Mouse (Mus musculus) intestine, embryonic 15.5 days (tissue): Measurements from ENCODE around the gene Fmod. TPM values are rescaled to one million over a fixed set of nuclear protein-coding genes. Genes with fewer than 3 reads are reported as not detected.

ENCODE experiments used
- ATAC-seq: fragments of 200-750 bp; cut with Nextera tagmentation; 2 replicates; pipeline ENCODE4 v1.8.0; 2017; ENCODE audit warnings: moderate TSS enrichment, moderate library complexity
- H3K27ac ChIP-seq: fragments of 300-500 bp; sonication (generic); 2 replicates; pipeline ENCODE4 v1.5.1; 2015; ENCODE audit warnings: mild to moderate bottlenecking, inconsistent platforms
- H3K27me3 ChIP-seq: fragments of 300-500 bp; sonication (generic); replicated peaks from 2 replicates; pipeline ENCODE4 v1.6.1; 2015; ENCODE audit warnings: inconsistent platforms
- H3K36me3 ChIP-seq: fragments of 300-500 bp; sonication (generic); 2 replicates; pipeline ENCODE4 v1.6.1; 2015; ENCODE audit warnings: inconsistent platforms
- H3K4me1 ChIP-seq: fragments of 300-500 bp; sonication (generic); replicated peaks from 2 replicates; pipeline ENCODE4 v1.6.1; 2015; ENCODE audit warnings: inconsistent platforms
- H3K4me2 ChIP-seq: fragments of 300-500 bp; sonication (generic); replicated peaks from 2 replicates; pipeline ENCODE4 v1.6.1; 2015; ENCODE audit warnings: mild to moderate bottlenecking, inconsistent platforms
- H3K4me3 ChIP-seq: fragments of 300-500 bp; sonication (generic); replicated peaks from 2 replicates; pipeline ENCODE4 v1.5.1; 2015; ENCODE audit warnings: inconsistent platforms
- H3K9ac ChIP-seq: fragments of 300-500 bp; sonication (generic); 2 replicates; pipeline ENCODE4 v1.6.1; 2015; ENCODE audit warnings: inconsistent platforms
- H3K9me3 ChIP-seq: fragments of 300-500 bp; sonication (generic); 2 replicates; pipeline ENCODE4 v1.6.1; 2016; ENCODE audit warnings: inconsistent platforms
- WGBS: fragments of 180-500 bp; shearing (Covaris S2); methylation state at CpG from one replicate; pipeline ENCODE4 v1.1.7; 2015; 5-methylcytosine and 5-hydroxymethylcytosine counted together
- polyA plus RNA-seq: library from polyadenylated mRNA; unstranded; fragments of >200 nt; fragmentation: Nextera tagmentation; extraction: Ambion mirVana; gene quantifications from 2 replicates; pipeline ENCODE4 v1.2.1, GENCODE M21; 2015

The Fmod gene
- polyA plus RNA-seq, 1 experiment from 2014 or later = 9.2 TPM

GRCm38 (mm10) chr1:134041900-134042299 lies 4.8 kb downstream of the Fmod start:
- ATAC-seq = no peak
- Histone ChIP-seq H3K4me2 (no peak overlapping the region), H3K36me3 (no peaks in the 10 kb centered on the region), H3K27me3 (no peaks in the 10 kb centered on the region), H3K9me3 (no peaks in the 10 kb centered on the region), H3K4me3 (no peak overlapping the region), H3K4me1 (peaks cover 6% of the 10 kb centered on the region), H3K9ac (no peak overlapping the region), H3K27ac (no peak overlapping the region)
- 65% methylated on average over 2 of the region's 2 CpGs for WGBS

GRCm38 (mm10) chr1:134042341-134042740 lies 5.3 kb downstream of the Fmod start:
- no peak for ATAC-seq
- whole genome bisulfite sequencing = 50% methylated on average over 1 of the region's 1 CpGs
- H3K27me3 ChIP-seq = no peaks in the 10 kb centered on the region
- no peaks in the 10 kb centered on the region for H3K36me3 ChIP-seq
- peaks cover 2% of the 10 kb centered on the region; the same call in 1 of the 2 replicates for H3K4me1 ChIP-seq
- H3K27ac ChIP-seq = no peak overlapping the region
- no peak overlapping the region for H3K4me2 ChIP-seq
- no peaks in the 10 kb centered on the region for H3K9me3 ChIP-seq
- H3K9ac ChIP-seq = no peak overlapping the region
- no peak overlapping the region for H3K4me3 ChIP-seq

GRCm38 (mm10) chr1:134044805-134045204 lies 7.8 kb downstream of the Fmod start:
- Histone ChIP-seq H3K4me3 (no peak overlapping the region), H3K27me3 (no peaks in the 10 kb centered on the region), H3K9me3 (no peaks in the 10 kb centered on the region), H3K27ac (no peak overlapping the region), H3K9ac (no peak overlapping the region), H3K4me2 (no peak overlapping the region), H3K36me3 (no peaks in the 10 kb centered on the region), H3K4me1 (no peaks in the 10 kb centered on the region)
- 88% methylated on average over 6 of the region's 6 CpGs for WGBS
- no peak for ATAC-seq

- H3K27ac ChIP-seq = no peak overlapping the region
- H3K4me3 ChIP-seq = no peak overlapping the region
- H3K9ac ChIP-seq = no peak overlapping the region
- no peaks in the 10 kb centered on the region for H3K4me1 ChIP-seq
- 4% methylated on average over 9 of the region's 9 CpGs for WGBS
- H3K27me3 ChIP-seq = no peaks in the 10 kb centered on the region
- H3K9me3 ChIP-seq = no peaks in the 10 kb centered on the region
- peak overlapping the region; percentile 54 for H3K4me2 ChIP-seq
- peak; percentile 75 for ATAC-seq
- H3K36me3 ChIP-seq = no peaks in the 10 kb centered on the region
Measured at GRCm38 (mm10) chr1:134045971-134046370, 8.9 kb downstream of the Fmod start.

GRCm38 (mm10) chr1:134046387-134046786 lies 9.3 kb downstream of the Fmod start:
- Histone ChIP-seq H3K4me2 (peak overlapping the region; percentile 54), H3K4me1 (no peaks in the 10 kb centered on the region), H3K27me3 (no peaks in the 10 kb centered on the region), H3K9me3 (no peaks in the 10 kb centered on the region), H3K36me3 (no peaks in the 10 kb centered on the region), H3K4me3 (no peak overlapping the region), H3K27ac (no peak overlapping the region), H3K9ac (no peak overlapping the region)
- WGBS = 29% methylated on average over 23 of the region's 23 CpGs
- peak; percentile 36 for ATAC-seq

GRCm38 (mm10) chr1:134047431-134047830 lies 10.4 kb downstream of the Fmod start:
- 84% methylated on average over 6 of the region's 6 CpGs for WGBS
- Histone ChIP-seq H3K36me3 (no peaks in the 10 kb centered on the region), H3K27ac (no peak overlapping the region), H3K4me2 (no peak overlapping the region), H3K27me3 (no peaks in the 10 kb centered on the region), H3K4me3 (no peak overlapping the region), H3K9me3 (no peaks in the 10 kb centered on the region), H3K9ac (no peak overlapping the region), H3K4me1 (no peaks in the 10 kb centered on the region)
- no peak for ATAC-seq

- H3K27me3 ChIP-seq = no peaks in the 10 kb centered on the region
- no peak for ATAC-seq
Measured at GRCm38 (mm10) chr1:134048759-134049158, 11.7 kb downstream of the Fmod start.

GRCm38 (mm10) chr1:134049542-134049941 lies 12.5 kb downstream of the Fmod start:
- no peak overlapping the region for H3K4me2 ChIP-seq
- H3K27ac ChIP-seq = no peak overlapping the region
- no peak overlapping the region for H3K9ac ChIP-seq
- no peak for ATAC-seq
- no peaks in the 10 kb centered on the region for H3K36me3 ChIP-seq
- H3K4me3 ChIP-seq = no peak overlapping the region
- no peaks in the 10 kb centered on the region for H3K27me3 ChIP-seq
- no peaks in the 10 kb centered on the region for H3K9me3 ChIP-seq
- WGBS = 64% methylated on average over 6 of the region's 6 CpGs
- H3K4me1 ChIP-seq = no peaks in the 10 kb centered on the region

More at GRCm38 (mm10) chr1:134048759-134049158, 11.7 kb downstream of the Fmod start:
- no peak overlapping the region for H3K4me2 ChIP-seq
- no peaks in the 10 kb centered on the region for H3K36me3 ChIP-seq
- no peaks in the 10 kb centered on the region for H3K4me1 ChIP-seq
- no peaks in the 10 kb centered on the region for H3K9me3 ChIP-seq
- no peak overlapping the region for H3K9ac ChIP-seq
- H3K27ac ChIP-seq = no peak overlapping the region
- WGBS = 2% methylated on average over 5 of the region's 5 CpGs
- H3K4me3 ChIP-seq = no peak overlapping the region

GRCm38 (mm10) chr1:134053207-134053606 lies 16.2 kb downstream of the Fmod start:
- ATAC-seq = peak; percentile 39; the same call in 1 of the 2 replicates
- H3K27me3 ChIP-seq = no peaks in the 10 kb centered on the region
- no peaks in the 10 kb centered on the region for H3K36me3 ChIP-seq
- H3K4me3 ChIP-seq = no peak overlapping the region
- peaks cover 22% of the 10 kb centered on the region for H3K4me1 ChIP-seq
- no peak overlapping the region for H3K27ac ChIP-seq
- H3K9ac ChIP-seq = no peak overlapping the region
- no peak overlapping the region for H3K4me2 ChIP-seq
- no peaks in the 10 kb centered on the region for H3K9me3 ChIP-seq
- WGBS = 6% methylated on average over 6 of the region's 6 CpGs

GRCm38 (mm10) chr1:134055058-134055457 lies 18.0 kb downstream of the Fmod start:
- no peak overlapping the region for H3K4me3 ChIP-seq
- H3K4me1 ChIP-seq = peaks cover 24% of the 10 kb centered on the region
- no peaks in the 10 kb centered on the region for H3K27me3 ChIP-seq
- H3K27ac ChIP-seq = peak overlapping the region; percentile 68
- H3K9me3 ChIP-seq = no peaks in the 10 kb centered on the region
- ATAC-seq = peak; percentile 80
- H3K4me2 ChIP-seq = peak overlapping the region; percentile 14
- no peaks in the 10 kb centered on the region for H3K36me3 ChIP-seq
- no peak overlapping the region for H3K9ac ChIP-seq
- WGBS = 55% methylated on average over 9 of the region's 9 CpGs

GRCm38 (mm10) chr1:134055666-134056245 lies 18.7 kb downstream of the Fmod start:
- WGBS = 81% methylated on average over 9 of the region's 9 CpGs
- Histone ChIP-seq H3K9me3 (no peaks in the 10 kb centered on the region), H3K27ac (peak overlapping the region; percentile 68), H3K4me3 (no peak overlapping the region), H3K4me1 (peaks cover 31% of the 10 kb centered on the region), H3K27me3 (no peaks in the 10 kb centered on the region), H3K9ac (no peak overlapping the region), H3K4me2 (peak overlapping the region; percentile 14), H3K36me3 (no peaks in the 10 kb centered on the region)
- ATAC-seq = peak; percentile 5; the same call in 1 of the 2 replicates

- H3K9me3 ChIP-seq = no peaks in the 10 kb centered on the region
- no peaks in the 10 kb centered on the region for H3K27me3 ChIP-seq
- no peak overlapping the region for H3K9ac ChIP-seq
- no peak for ATAC-seq
- 0 out of 2 replicates have a peak overlapping the region, but pooled peaks have one; percentile 68 for H3K27ac ChIP-seq
- WGBS = 52% methylated on average over 4 of the region's 4 CpGs
- H3K36me3 ChIP-seq = no peaks in the 10 kb centered on the region
- H3K4me2 ChIP-seq = no peak overlapping the region
- H3K4me1 ChIP-seq = peaks cover 34% of the 10 kb centered on the region
- H3K4me3 ChIP-seq = no peak overlapping the region
Measured at GRCm38 (mm10) chr1:134056285-134056684, 19.2 kb downstream of the Fmod start.

- WGBS = 58% methylated on average over 8 of the region's 8 CpGs
- Histone ChIP-seq H3K36me3 (no peaks in the 10 kb centered on the region), H3K9ac (no peak overlapping the region), H3K4me1 (peaks cover 47% of the 10 kb centered on the region), H3K27ac (0 out of 2 replicates have a peak overlapping the region, but pooled peaks have one; percentile 23), H3K27me3 (no peaks in the 10 kb centered on the region), H3K9me3 (no peaks in the 10 kb centered on the region), H3K4me3 (no peak overlapping the region), H3K4me2 (no peak overlapping the region)
- ATAC-seq = no peak
Measured at GRCm38 (mm10) chr1:134057736-134058135, 20.7 kb downstream of the Fmod start.
